Mouse (Mus musculus) MEL (cell line): ENCODE results near the gene Mum1. TPM values are rescaled to one million over a fixed set of nuclear protein-coding genes. Genes with fewer than 3 reads are reported as not detected.

ENCODE experiments used
- DNase-seq: peaks from one replicate; pipeline ENCODE4 v3.0.0; 2011; ENCODE audit warnings: low read depth, low spot score
- H3K27ac ChIP-seq: 2 replicates; pipeline ENCODE4 v1.5.1; 2012; ENCODE audit warnings: low read depth, mild to moderate bottlenecking, control low read depth, low read length, moderate library complexity; ENCODE audit not compliant: control insufficient read depth
- H3K27me3 ChIP-seq, 2 experiments: fragments of 150-350 bp in 1 of 2; sonication (generic) in 1 of 2; 2 replicates each; pipeline ENCODE4 v1.6.1; 2012; ENCODE audit warnings: low read length in 2 of 2, mild to moderate bottlenecking in 2 of 2, improper control_type of control experiment in 1 of 2, moderate library complexity in 1 of 2; ENCODE audit not compliant: insufficient read depth in 2 of 2, control insufficient read depth in 1 of 2
- H3K36me3 ChIP-seq, 2 experiments: 2 replicates each; pipeline ENCODE4 v1.6.1; 2012 to 2014; ENCODE audit warnings: low read length in 2 of 2, improper control_type of control experiment in 1 of 2, inconsistent platforms in 1 of 2, mild to moderate bottlenecking in 1 of 2; ENCODE audit not compliant: insufficient read depth in 2 of 2, control insufficient read depth in 1 of 2
- H3K4me1 ChIP-seq, 2 experiments: fragments of 150-350 bp in 1 of 2; sonication (generic) in 1 of 2; 2 replicates each; pipeline ENCODE4 v1.6.1; 2012; ENCODE audit warnings: low read length in 2 of 2, improper control_type of control experiment in 1 of 2, mild to moderate bottlenecking in 1 of 2; ENCODE audit not compliant: insufficient read depth in 2 of 2, control insufficient read depth in 1 of 2
- H3K4me3 ChIP-seq, 2 experiments: fragments of 150-350 bp in 1 of 2; sonication (generic) in 1 of 2; 2 replicates each; pipeline ENCODE4 v1.5.1; 2012; ENCODE audit warnings: low read depth in 2 of 2, low read length in 2 of 2, mild to moderate bottlenecking in 2 of 2, moderate library complexity in 2 of 2, control low read depth in 1 of 2, improper control_type of control experiment in 1 of 2; ENCODE audit not compliant: control insufficient read depth in 1 of 2, insufficient read depth in 1 of 2
- H3K79me2 ChIP-seq: 2 replicates; pipeline ENCODE4 v1.6.1; 2012; ENCODE audit warnings: mild to moderate bottlenecking, low read length, moderate library complexity; ENCODE audit not compliant: control insufficient read depth, poor library complexity, insufficient read depth
- H3K9ac ChIP-seq: 2 replicates; pipeline ENCODE4 v1.6.1; 2012; ENCODE audit warnings: low read depth, mild to moderate bottlenecking, control low read depth, low read length, moderate library complexity; ENCODE audit not compliant: control insufficient read depth, poor library complexity, severe bottlenecking
- H3K9me3 ChIP-seq: fragments of 150-350 bp; sonication (generic); replicated peaks from 2 replicates; pipeline ENCODE4 v1.6.1; 2012; ENCODE audit warnings: mild to moderate bottlenecking, low read length, improper control_type of control experiment, moderate library complexity; ENCODE audit not compliant: insufficient read depth
- BHLHE40 ChIP-seq: IDR thresholded peaks from 2 replicates; pipeline ENCODE4 v1.6.1; 2012; ENCODE audit warnings: low read depth, mild to moderate bottlenecking, inconsistent platforms, low read length, improper control_type of control experiment, borderline replicate concordance
- CHD1 ChIP-seq: IDR thresholded peaks from 2 replicates; pipeline ENCODE4 v1.6.1; 2012; ENCODE audit warnings: low read depth, mild to moderate bottlenecking, inconsistent platforms, low read length, improper control_type of control experiment
- CHD2 ChIP-seq: IDR thresholded peaks from 2 replicates; pipeline ENCODE4 v1.6.1; 2011; ENCODE audit warnings: low read length, improper control_type of control experiment
- CTCF ChIP-seq, 3 experiments: IDR thresholded peaks in 2 of 3; conservative IDR thresholded peaks in 1 of 3; 2 replicates each; pipeline ENCODE4 v1.5.1; 2011 to 2012; ENCODE audit warnings: low read length in 3 of 3, low read depth in 2 of 3, mild to moderate bottlenecking in 2 of 3, improper control_type of control experiment in 1 of 3, inconsistent platforms in 1 of 3, mixed read lengths in 1 of 3, moderate library complexity in 1 of 3; ENCODE audit not compliant: control insufficient read depth in 1 of 3, insufficient read depth in 1 of 3, poor library complexity in 1 of 3, severe bottlenecking in 1 of 3
- E2F4 ChIP-seq: IDR thresholded peaks from 2 replicates; pipeline ENCODE4 v1.6.1; 2011; ENCODE audit warnings: low read depth, low read length, improper control_type of control experiment, borderline replicate concordance
- ELF1 ChIP-seq: IDR thresholded peaks from 2 replicates; pipeline ENCODE4 v1.6.1; 2014; ENCODE audit warnings: low read depth, mild to moderate bottlenecking, inconsistent platforms, low read length, improper control_type of control experiment, moderate library complexity
- EP300 ChIP-seq, 2 experiments: IDR thresholded peaks; 2 replicates each; pipeline ENCODE4 v1.6.1; 2011; ENCODE audit warnings: improper control_type of control experiment in 2 of 2, low read length in 2 of 2, low read depth in 1 of 2, mild to moderate bottlenecking in 1 of 2
- ETS1 ChIP-seq: IDR thresholded peaks from 2 replicates; pipeline ENCODE4 v1.6.1; 2012; ENCODE audit warnings: low read depth, mild to moderate bottlenecking, inconsistent platforms, low read length, improper control_type of control experiment, moderate library complexity
- GABPA ChIP-seq: IDR thresholded peaks from 2 replicates; pipeline ENCODE4 v1.6.1; 2012; ENCODE audit warnings: low read depth, mild to moderate bottlenecking, inconsistent platforms, low read length, improper control_type of control experiment, moderate library complexity
- HCFC1 ChIP-seq: IDR thresholded peaks from 2 replicates; pipeline ENCODE4 v1.6.1; 2012; ENCODE audit warnings: low read depth, mild to moderate bottlenecking, inconsistent platforms, low read length, improper control_type of control experiment, moderate library complexity
- JUND ChIP-seq: IDR thresholded peaks from 2 replicates; pipeline ENCODE4 v1.6.1; 2011; ENCODE audit warnings: low read depth, mild to moderate bottlenecking, improper control_type of control experiment, low read length
- KAT2A ChIP-seq: conservative IDR thresholded peaks from 2 replicates; pipeline ENCODE4 v1.6.1; 2012; ENCODE audit warnings: low read depth, low read length, improper control_type of control experiment, inconsistent platforms
- MAFK ChIP-seq: IDR thresholded peaks from 2 replicates; pipeline ENCODE4 v1.6.1; 2011; ENCODE audit warnings: low read depth, mild to moderate bottlenecking, low read length, improper control_type of control experiment, borderline replicate concordance
- MAX ChIP-seq: IDR thresholded peaks from 2 replicates; pipeline ENCODE4 v1.6.1; 2011; ENCODE audit warnings: low read length, improper control_type of control experiment
- MAZ ChIP-seq: IDR thresholded peaks from 2 replicates; pipeline ENCODE4 v1.6.1; 2012; ENCODE audit warnings: low read depth, mild to moderate bottlenecking, inconsistent platforms, low read length, improper control_type of control experiment
- MEF2A ChIP-seq: IDR thresholded peaks from 2 replicates; pipeline ENCODE4 v1.6.1; 2014; ENCODE audit warnings: low read depth, mild to moderate bottlenecking, inconsistent platforms, low read length, improper control_type of control experiment; ENCODE audit not compliant: poor library complexity, insufficient replicate concordance, severe bottlenecking; ENCODE audit errors: extremely low read depth
- MYB ChIP-seq: IDR thresholded peaks from 2 replicates; pipeline ENCODE4 v1.6.1; 2011; ENCODE audit warnings: mild to moderate bottlenecking, low read depth, low read length, improper control_type of control experiment
- MYC ChIP-seq: IDR thresholded peaks from 2 replicates; pipeline ENCODE4 v1.6.1; 2011; ENCODE audit warnings: low read depth, mild to moderate bottlenecking, low read length, improper control_type of control experiment, moderate library complexity
- NELFE ChIP-seq: IDR thresholded peaks from 2 replicates; pipeline ENCODE4 v1.6.1; 2011; ENCODE audit warnings: low read depth, low read length, improper control_type of control experiment
- NRF1 ChIP-seq: IDR thresholded peaks from 2 replicates; pipeline ENCODE4 v1.6.1; 2014; ENCODE audit warnings: low read depth, mild to moderate bottlenecking, inconsistent platforms, low read length, improper control_type of control experiment, moderate library complexity; ENCODE audit not compliant: poor library complexity, insufficient read depth, severe bottlenecking
- POLR2A ChIP-seq, 2 experiments: IDR thresholded peaks; 2 replicates each; pipeline ENCODE4 v1.6.1; 2011 to 2012; ENCODE audit warnings: low read length in 2 of 2, mild to moderate bottlenecking in 2 of 2, control low read depth in 1 of 2, improper control_type of control experiment in 1 of 2, low read depth in 1 of 2, moderate library complexity in 1 of 2; ENCODE audit not compliant: control insufficient read depth in 1 of 2, insufficient read depth in 1 of 2, poor library complexity in 1 of 2
- POLR2AphosphoS2 ChIP-seq: IDR thresholded peaks from 2 replicates; pipeline ENCODE4 v1.6.1; 2011; ENCODE audit warnings: low read length, improper control_type of control experiment
- POLR2AphosphoS5 ChIP-seq: IDR thresholded peaks from 2 replicates; pipeline ENCODE4 v1.6.1; 2012; ENCODE audit warnings: low read depth, borderline replicate concordance, mild to moderate bottlenecking, inconsistent platforms, low read length, moderate library complexity, mixed read lengths
- SIN3A ChIP-seq: IDR thresholded peaks from 2 replicates; pipeline ENCODE4 v1.6.1; 2012; ENCODE audit warnings: low read length, improper control_type of control experiment, inconsistent platforms
- SMC3 ChIP-seq: IDR thresholded peaks from 2 replicates; pipeline ENCODE4 v1.6.1; 2011; ENCODE audit warnings: low read depth, low read length, improper control_type of control experiment
- TAL1 ChIP-seq: IDR thresholded peaks from 2 replicates; pipeline ENCODE4 v1.6.1; 2012; ENCODE audit warnings: mild to moderate bottlenecking, inconsistent platforms, low read length, moderate library complexity, mixed read lengths
- TBP ChIP-seq: IDR thresholded peaks from 2 replicates; pipeline ENCODE4 v1.8.0; 2011; ENCODE audit warnings: low read depth, low read length, improper control_type of control experiment
- TCF12 ChIP-seq: IDR thresholded peaks from 2 replicates; pipeline ENCODE4 v1.6.1; 2014; ENCODE audit warnings: low read depth, mild to moderate bottlenecking, inconsistent platforms, low read length, improper control_type of control experiment, moderate library complexity
- UBTF ChIP-seq: IDR thresholded peaks from 2 replicates; pipeline ENCODE4 v1.6.1; 2012; ENCODE audit warnings: low read depth, mild to moderate bottlenecking, inconsistent platforms, low read length, improper control_type of control experiment, moderate library complexity, borderline replicate concordance; ENCODE audit not compliant: insufficient read depth
- USF1 ChIP-seq: IDR thresholded peaks from 2 replicates; pipeline ENCODE4 v1.6.1; 2014; ENCODE audit warnings: low read depth, mild to moderate bottlenecking, inconsistent platforms, low read length, improper control_type of control experiment, moderate library complexity
- USF2 ChIP-seq, 2 experiments: IDR thresholded peaks; 2 replicates each; pipeline ENCODE4 v1.6.1; 2011 to 2012; ENCODE audit warnings: improper control_type of control experiment in 2 of 2, low read length in 2 of 2, borderline replicate concordance in 1 of 2, inconsistent platforms in 1 of 2, low read depth in 1 of 2, mild to moderate bottlenecking in 1 of 2; ENCODE audit not compliant: insufficient read depth in 1 of 2
- ZC3H11A ChIP-seq: IDR thresholded peaks from 2 replicates; pipeline ENCODE4 v1.6.1; 2012; ENCODE audit warnings: low read depth, mild to moderate bottlenecking, inconsistent platforms, low read length, improper control_type of control experiment
- ZKSCAN1 ChIP-seq: IDR thresholded peaks from 2 replicates; pipeline ENCODE4 v1.6.1; 2012; ENCODE audit warnings: low read depth, mild to moderate bottlenecking, inconsistent platforms, low read length, improper control_type of control experiment, moderate library complexity
- ZNF384 ChIP-seq: IDR thresholded peaks from 2 replicates; pipeline ENCODE4 v1.6.1; 2012; ENCODE audit warnings: low read depth, mild to moderate bottlenecking, inconsistent platforms, low read length, improper control_type of control experiment
- polyA plus RNA-seq, 2 experiments: library from polyadenylated mRNA; stranded (reverse) in 1 of 2; unstranded in 1 of 2; fragments of >175 nt in 1 of 2; fragments of >200 nt in 1 of 2; gene quantifications; 2 replicates each; pipeline versions ENCODE4 v1.2.1 to v1.2.4; 2012; ENCODE audit warnings: low replicate concordance in 2 of 2, low read depth in 1 of 2; ENCODE audit not compliant: insufficient read length in 2 of 2, insufficient read depth in 1 of 2, missing spikeins in 1 of 2
- total RNA-seq: library from RNA; depleted of rRNA; stranded (reverse); fragments of 300-350 nt; gene quantifications from 2 replicates; pipeline ENCODE4 v1.2.3, GENCODE M21; 2012; rRNA removed

Gene Mum1
- 34.8 and 35.3 TPM in 2 replicates for total RNA-seq
- 10 to 100 TPM; 34.0 to 55.2 TPM for polyA plus RNA-seq

DNA sequence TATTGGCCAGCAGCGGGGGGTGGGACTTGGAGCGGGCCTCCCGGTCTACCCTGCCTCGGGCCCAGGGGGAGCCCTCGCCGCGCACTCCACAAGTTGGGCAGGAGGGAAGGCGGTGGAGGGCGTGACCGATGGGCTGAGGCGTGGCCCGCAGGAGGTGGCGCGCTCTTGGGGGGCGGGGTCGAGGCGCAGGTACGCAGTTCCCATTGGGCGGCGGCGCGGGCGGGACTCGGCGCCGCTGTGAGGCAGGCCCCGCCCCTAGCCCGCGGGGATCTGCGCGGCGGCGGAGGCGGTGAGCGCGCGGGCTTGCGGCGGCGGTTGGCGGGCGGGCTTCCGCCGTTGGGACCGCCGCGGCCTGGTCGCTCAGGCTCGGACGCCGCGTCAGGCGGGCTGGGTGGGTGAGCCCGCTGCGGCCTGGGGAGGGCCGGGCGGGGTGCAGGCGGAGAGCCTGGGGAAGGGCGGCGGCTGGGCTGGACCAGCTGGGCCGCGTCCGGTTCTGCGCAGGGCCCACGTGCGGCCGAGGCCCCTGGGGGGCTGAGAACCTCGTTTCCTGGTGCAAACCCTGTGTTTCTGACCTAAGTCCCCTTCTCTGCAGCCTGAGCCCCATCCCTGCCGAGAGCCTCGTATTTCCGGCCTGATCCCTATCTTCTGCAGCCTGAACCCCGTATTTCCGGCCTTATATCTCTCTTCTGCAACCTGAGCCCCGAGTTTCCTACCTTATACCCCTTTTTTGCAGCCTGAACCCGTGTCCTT lies at the start of gene Mum1:
TSS of gene Mum1 (plus strand) at position 19 of the 750 bp plus-strand sequence.
- Histone ChIP-seq H3K4me1 (peaks cover 0 to 19% of the 10 kb centered on the region in 2 experiments; a peak in 3 of 4 replicates), H3K79me2 (peaks cover 8% of the 10 kb centered on the region), H3K36me3 (peaks cover 0 to 9% of the 10 kb centered on the region in 2 experiments; a peak in 3 of 4 replicates), H3K27me3 (no peaks in the 10 kb centered on the region), H3K9me3 (no peaks in the 10 kb centered on the region), H3K9ac (peak within 1 kb of the TSS; percentile 85), H3K27ac (peak within 1 kb of the TSS; percentile 63), H3K4me3 (peak within 1 kb of the TSS; percentile 74 to 99)
- DNase-seq = peak; percentile 99
- TF ChIP-seq E2F4 (no peak; the same call in 1 of the 2 replicates), POLR2AphosphoS5 (no peak), ZC3H11A (no peak), SMC3 (no peak), TCF12 (no peak), GABPA (no peak), BHLHE40 (no peak), NELFE (peak; percentile 55), CTCF (IDR thresholded peaks at IDR 0.05 in 2 of 3, conservative IDR thresholded peaks at IDR 0.05 in 1 of 3; ENCODE audit: control insufficient read depth in 1 of 3, insufficient read depth in 1 of 3, low read depth in 2 of 3, low read length in 3 of 3, poor library complexity in 1 of 3, severe bottlenecking in 1 of 3) (peak in 2 of 3 experiments; percentile 16 to 49; a peak in 3 of 6 replicates), POLR2AphosphoS2 (no peak), USF2 (IDR thresholded peaks at IDR 0.05; ENCODE audit: borderline replicate concordance in 1 of 2, insufficient read depth in 1 of 2, low read depth in 1 of 2, low read length in 2 of 2) (no peak), CHD2 (no peak), TAL1 (no peak), SIN3A (peak; percentile 72), MYB (0 out of 2 replicates have a peak, but pooled peaks have one; percentile 18), ETS1 (peak; percentile 48; the same call in 1 of the 2 replicates), MAX (no peak; the same call in 1 of the 2 replicates), MAFK (no peak), HCFC1 (peak; percentile 74), ZKSCAN1 (no peak), JUND (no peak), NRF1 (peak; percentile 44; the same call in 1 of the 2 replicates), MAZ (0 out of 2 replicates have a peak, but pooled peaks have one; percentile 31), TBP (no peak), ELF1 (peak; percentile 58; the same call in 1 of the 2 replicates), ZNF384 (no peak), USF1 (no peak), POLR2A (IDR thresholded peaks at IDR 0.05; ENCODE audit: control insufficient read depth in 1 of 2, insufficient read depth in 1 of 2, low read depth in 1 of 2, low read length in 2 of 2, poor library complexity in 1 of 2) (peak; percentile 59 to 66; a peak in 2 of 4 replicates), EP300 (IDR thresholded peaks at IDR 0.05; ENCODE audit: low read depth in 1 of 2, low read length in 2 of 2) (peak in 1 of 2 experiments; percentile 30; a peak in 2 of 4 replicates), MYC (peak; percentile 36; the same call in 1 of the 2 replicates), MEF2A (no peak), UBTF (0 out of 2 replicates have a peak, but pooled peaks have one; percentile 27), KAT2A (no peak), CHD1 (no peak; the same call in 1 of the 2 replicates)
